Mouse (Mus musculus) cerebellum, adult 11 months (tissue): ENCODE measurements at regions not wholly inside any gene's neighbourhood (a gene's known extent, or its start where the extent isn't known, plus 50 kb on each side); places are given as distances from the start of the nearest gene placed in this dataset.

Source experiments
- DNase-seq: peaks from one replicate; pipeline ENCODE4 v3.0.0; 2022

- DNase-seq = no peak
Observed at GRCm38 (mm10) chr2:21044007-21044406, 75.3 kb upstream of the Arhgap21 start.

DNA sequence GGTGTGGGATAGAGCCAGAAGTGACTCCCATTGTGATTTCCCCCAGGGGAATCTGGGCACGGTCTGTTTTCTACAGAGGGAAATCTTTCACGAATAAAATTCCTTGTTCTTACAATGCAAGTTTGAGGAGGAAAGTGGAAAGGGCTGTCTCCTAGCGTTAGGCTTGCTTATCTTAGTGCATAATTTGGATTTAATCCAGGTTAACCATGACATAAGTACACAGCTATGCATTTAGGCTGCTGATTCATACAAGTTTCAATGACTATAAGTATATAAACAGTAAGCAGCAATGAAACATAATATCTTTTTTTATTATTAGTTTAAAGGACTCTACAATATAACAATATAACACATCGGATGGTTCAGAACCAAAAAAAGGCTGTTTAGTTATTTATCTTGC, 74.6 kb upstream of the Arhgap21 start:
- no peak for DNase-seq

GRCm38 (mm10) chr2:21037607-21038006, 68.9 kb upstream of the Arhgap21 start:
- DNase-seq = no peak

- no peak for DNase-seq
Observed at GRCm38 (mm10) chr2:21037181-21037580, 68.5 kb upstream of the Arhgap21 start.

DNA sequence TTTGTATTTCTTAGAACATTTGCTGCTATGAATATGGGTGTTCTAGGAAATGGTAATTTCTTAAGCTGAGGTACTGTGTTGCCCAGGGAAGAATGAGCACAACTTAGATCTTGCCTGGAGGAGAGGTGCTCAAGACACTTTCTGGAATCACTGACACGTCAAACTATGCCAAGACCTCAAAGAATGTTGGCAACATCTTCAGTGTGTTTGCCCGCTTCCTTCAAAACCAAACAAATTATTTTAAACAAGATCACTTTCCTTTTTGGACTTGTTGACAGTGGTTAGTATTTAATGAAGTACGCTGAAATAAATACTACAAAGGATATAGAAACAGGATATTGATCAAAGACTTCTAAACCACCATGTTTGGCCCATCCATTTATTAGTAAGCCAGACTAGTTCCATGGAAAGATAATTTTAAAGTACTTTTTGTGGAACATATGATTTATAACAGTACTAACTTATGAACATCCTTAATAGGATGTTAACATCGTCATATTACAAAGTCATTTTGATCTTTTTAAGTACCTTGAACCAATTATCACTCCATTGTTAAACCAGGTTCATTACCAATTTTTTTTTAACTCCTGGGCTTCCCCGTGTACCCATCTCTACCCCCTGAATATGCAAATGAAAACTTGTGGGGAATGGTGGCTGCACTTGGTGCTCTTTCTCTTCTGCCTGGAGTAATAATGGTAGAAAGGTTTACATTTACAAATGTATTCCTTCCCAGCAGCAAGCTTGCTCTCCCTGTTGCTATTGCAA, 67.4 kb upstream of the Arhgap21 start:
- DNase-seq = no peak

DNA sequence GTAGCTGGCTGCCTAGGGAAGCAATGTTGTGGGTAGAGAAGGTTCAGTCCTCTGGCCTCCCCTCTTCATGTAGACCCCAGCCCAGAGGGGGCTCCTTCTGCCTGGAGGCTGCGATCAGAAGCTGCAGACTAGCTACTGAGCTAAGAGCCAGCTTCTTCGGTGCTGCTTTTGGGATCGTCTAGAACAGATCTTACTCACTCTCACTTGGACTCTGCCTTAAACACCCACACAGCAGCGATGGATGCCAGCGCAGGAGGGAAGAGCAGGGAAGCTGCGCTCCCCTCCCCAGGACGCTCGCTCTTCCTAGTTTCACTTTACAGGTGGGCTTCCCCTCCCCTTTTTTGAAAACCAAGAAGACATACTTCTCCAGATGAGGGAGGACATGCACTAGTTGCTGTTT, 66.0 kb upstream of the Arhgap21 start:
- DNase-seq = no peak

DNA sequence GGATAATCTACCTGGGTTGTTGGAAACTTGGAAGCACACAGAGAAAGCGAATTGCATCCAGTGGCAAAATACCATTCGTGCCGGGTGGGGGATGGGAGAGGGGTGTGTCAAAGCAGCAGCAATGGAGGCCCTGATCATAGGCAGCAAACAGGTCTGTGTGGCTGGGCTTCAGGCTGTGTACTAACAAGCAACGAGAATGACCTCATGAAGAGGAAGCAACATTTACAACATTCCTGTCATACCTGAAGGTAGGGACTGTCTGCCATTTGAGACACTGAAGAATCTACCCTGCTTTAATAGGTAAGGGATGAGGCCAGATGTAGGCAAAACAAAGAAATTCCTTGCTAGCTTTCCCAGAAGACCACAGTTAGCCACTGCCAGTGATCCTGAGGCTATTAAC, 62.0 kb upstream of the Arhgap21 start:
- DNase-seq = no peak

GRCm38 (mm10) chr2:21029391-21030010, 60.8 kb upstream of the Arhgap21 start:
- DNase-seq = no peak

DNA sequence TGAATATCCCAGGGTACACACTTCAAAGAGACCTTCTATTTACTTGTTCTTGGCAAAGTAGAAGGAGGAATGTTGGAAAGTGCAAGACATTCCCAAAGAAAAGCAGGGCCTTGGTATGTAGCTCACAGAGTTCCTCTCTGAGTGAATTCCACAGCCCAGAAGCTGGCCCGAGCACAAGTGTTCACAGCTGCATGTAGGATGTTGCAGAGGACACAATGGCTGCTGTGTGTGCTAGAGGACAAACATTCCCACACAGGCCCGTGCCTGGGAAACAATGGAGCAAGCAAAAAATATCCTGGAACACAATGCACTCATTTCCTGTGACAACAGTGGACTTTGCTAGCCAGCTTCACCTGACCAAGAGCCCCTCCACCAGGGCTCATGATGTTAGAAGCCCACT, 59.9 kb upstream of the Arhgap21 start:
- DNase-seq = peak; percentile 13

DNA sequence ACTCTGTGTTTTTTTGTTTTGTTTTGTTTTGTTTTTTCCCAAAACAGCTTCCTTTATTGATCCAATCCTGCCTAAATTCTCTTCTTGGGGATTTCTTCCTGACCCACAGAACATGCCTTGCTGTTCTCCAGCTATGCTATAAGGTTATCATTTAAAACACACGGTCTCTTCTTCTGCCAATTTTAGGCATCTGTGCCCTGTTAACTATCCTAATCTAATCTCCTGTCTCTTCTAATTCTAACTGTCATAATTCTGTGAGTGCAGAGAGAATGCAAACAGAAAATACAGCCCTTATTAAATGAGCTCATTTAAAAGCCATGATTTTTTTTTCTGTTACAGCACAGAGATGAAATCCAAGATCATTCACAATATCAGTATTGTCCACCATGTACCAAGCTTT, 49.9 kb upstream of the Arhgap21 start:
- no peak for DNase-seq
